Mouse (Mus musculus): ENCODE results near the gene Ifna4. TPM values are rescaled to one million over a fixed set of nuclear protein-coding genes. Genes with fewer than 3 reads are reported as not detected.

Ifna4 gene
- polyA plus RNA-seq, 1 experiment from 2014 or later = not detected

- no peaks in the 10 kb centered on the region for H3K27me3 ChIP-seq (replicated peaks; ENCODE audit: insufficient read depth, low read length)
- H3K4me1 ChIP-seq (ENCODE audit: insufficient read depth, low read depth, low read length) = no peaks in the 10 kb centered on the region
- H3K36me3 ChIP-seq (ENCODE audit: insufficient read depth, low read length) = no peaks in the 10 kb centered on the region
- no peaks in the 10 kb centered on the region for H3K9me3 ChIP-seq (ENCODE audit: low read length)
- peak; percentile 30 for DNase-seq (ENCODE audit: low spot score)
- no peak for TF ChIP-seq EP300 (IDR thresholded peaks at IDR 0.05)
- TF ChIP-seq CTCF (IDR thresholded peaks at IDR 0.05) = peak; percentile 57
- ATAC-seq = no peak
- no peak overlapping the region for H3K27ac ChIP-seq (ENCODE audit: low read length)
- 35% methylated on average over 3 of the region's 3 CpGs for WGBS
- H3K4me2 ChIP-seq (replicated peaks; ENCODE audit: low read depth, low read length) = no peak overlapping the region
- no peak overlapping the region for H3K4me3 ChIP-seq (ENCODE audit: low read depth, low read length)
- H3K9ac ChIP-seq (replicated peaks; ENCODE audit: low read depth) = no peak overlapping the region
Observed at GRCm38 (mm10) chr4:88838828-88839227, 2.8 kb upstream of the Ifna4 start.

GRCm38 (mm10) chr4:88840058-88840457 is 1.6 kb upstream of the Ifna4 start:
- DNase-seq (ENCODE audit: low spot score) = no peak
- Histone ChIP-seq H3K27me3 (replicated peaks; ENCODE audit: insufficient read depth, low read length) (no peaks in the 10 kb centered on the region), H3K4me3 (ENCODE audit: low read depth, low read length) (no peak overlapping the region), H3K9me3 (ENCODE audit: low read length) (no peaks in the 10 kb centered on the region), H3K36me3 (ENCODE audit: insufficient read depth, low read length) (no peaks in the 10 kb centered on the region), H3K4me2 (replicated peaks; ENCODE audit: low read depth, low read length) (no peak overlapping the region), H3K27ac (ENCODE audit: low read length) (no peak overlapping the region), H3K9ac (replicated peaks; ENCODE audit: low read depth) (no peak overlapping the region), H3K4me1 (ENCODE audit: insufficient read depth, low read depth, low read length) (no peaks in the 10 kb centered on the region)
- ATAC-seq = no peak
- no peak for TF ChIP-seq EP300 (IDR thresholded peaks at IDR 0.05)
- TF ChIP-seq CTCF (IDR thresholded peaks at IDR 0.05) = no peak
- 48% methylated on average over 3 of the region's 3 CpGs for WGBS

GRCm38 (mm10) chr4:88845334-88845733 is 3.7 kb downstream of the Ifna4 start:
- H3K9me3 ChIP-seq (ENCODE audit: low read length) = no peaks in the 10 kb centered on the region
- no peak overlapping the region for H3K27ac ChIP-seq (ENCODE audit: low read length)
- no peak for TF ChIP-seq EP300 (IDR thresholded peaks at IDR 0.05)
- TF ChIP-seq CTCF (IDR thresholded peaks at IDR 0.05) = peak; percentile 28; the same call in 1 of the 2 replicates
- no peak overlapping the region for H3K4me2 ChIP-seq (replicated peaks; ENCODE audit: low read depth, low read length)
- DNase-seq (ENCODE audit: low spot score) (no peak), ATAC-seq (no peak)
- no peak overlapping the region for H3K9ac ChIP-seq (replicated peaks; ENCODE audit: low read depth)
- H3K4me3 ChIP-seq (ENCODE audit: low read depth, low read length) = no peak overlapping the region
- 50% methylated on average over 2 of the region's 2 CpGs for WGBS
- H3K4me1 ChIP-seq (ENCODE audit: insufficient read depth, low read depth, low read length) = no peaks in the 10 kb centered on the region
- no peaks in the 10 kb centered on the region for H3K27me3 ChIP-seq (replicated peaks; ENCODE audit: insufficient read depth, low read length)
- no peaks in the 10 kb centered on the region for H3K36me3 ChIP-seq (ENCODE audit: insufficient read depth, low read length)

GRCm38 (mm10) chr4:88849698-88850097 is 8.0 kb downstream of the Ifna4 start, which contains the start of gene Ifna1:
Gene Ifna1 (plus strand): TSS chr4:88850087.
- H3K9me3 ChIP-seq (ENCODE audit: low read length) = no peaks in the 10 kb centered on the region
- WGBS = 71% methylated on average over 1 of the region's 1 CpGs
- no peak for ATAC-seq
- TF ChIP-seq EP300 (IDR thresholded peaks at IDR 0.05) (no peak), CTCF (IDR thresholded peaks at IDR 0.05) (no peak)
- H3K4me3 ChIP-seq (ENCODE audit: low read depth, low read length) = no peak within 1 kb of the TSS
- DNase-seq (ENCODE audit: low spot score) = no peak
- no peaks in the 10 kb centered on the region for H3K27me3 ChIP-seq (replicated peaks; ENCODE audit: insufficient read depth, low read length)
- H3K36me3 ChIP-seq (ENCODE audit: insufficient read depth, low read length) = no peaks in the 10 kb centered on the region
- H3K4me1 ChIP-seq (ENCODE audit: insufficient read depth, low read depth, low read length) = no peaks in the 10 kb centered on the region
- no peak within 1 kb of the TSS for H3K9ac ChIP-seq (replicated peaks; ENCODE audit: low read depth)
- no peak within 1 kb of the TSS for H3K4me2 ChIP-seq (replicated peaks; ENCODE audit: low read depth, low read length)
- H3K27ac ChIP-seq (ENCODE audit: low read length) = no peak within 1 kb of the TSS

GRCm38 (mm10) chr4:88851026-88851763 is 9.5 kb downstream of the Ifna4 start:
- Histone ChIP-seq H3K36me3 (ENCODE audit: insufficient read depth, low read length) (no peaks in the 10 kb centered on the region), H3K4me3 (ENCODE audit: low read depth, low read length) (no peak overlapping the region), H3K4me2 (replicated peaks; ENCODE audit: low read depth, low read length) (no peak overlapping the region), H3K27me3 (replicated peaks; ENCODE audit: insufficient read depth, low read length) (no peaks in the 10 kb centered on the region), H3K9ac (replicated peaks; ENCODE audit: low read depth) (no peak overlapping the region), H3K4me1 (ENCODE audit: insufficient read depth, low read depth, low read length) (no peaks in the 10 kb centered on the region), H3K9me3 (ENCODE audit: low read length) (no peaks in the 10 kb centered on the region), H3K27ac (ENCODE audit: low read length) (no peak overlapping the region)
- DNase-seq (ENCODE audit: low spot score) (no peak), ATAC-seq (no peak)
- TF ChIP-seq EP300 (IDR thresholded peaks at IDR 0.05) (no peak), CTCF (IDR thresholded peaks at IDR 0.05) (no peak)
- WGBS = 61% methylated on average over 4 of the region's 4 CpGs

- H3K9me3 ChIP-seq (ENCODE audit: low read length) = no peaks in the 10 kb centered on the region
- no peak overlapping the region for H3K4me2 ChIP-seq (replicated peaks; ENCODE audit: low read depth, low read length)
- no peak overlapping the region for H3K27ac ChIP-seq (ENCODE audit: low read length)
- no peak overlapping the region for H3K9ac ChIP-seq (replicated peaks; ENCODE audit: low read depth)
- TF ChIP-seq CTCF (IDR thresholded peaks at IDR 0.05) = no peak
- TF ChIP-seq EP300 (IDR thresholded peaks at IDR 0.05) = no peak
- H3K4me3 ChIP-seq (ENCODE audit: low read depth, low read length) = no peak overlapping the region
- no peaks in the 10 kb centered on the region for H3K36me3 ChIP-seq (ENCODE audit: insufficient read depth, low read length)
- no peaks in the 10 kb centered on the region for H3K27me3 ChIP-seq (replicated peaks; ENCODE audit: insufficient read depth, low read length)
- no peaks in the 10 kb centered on the region for H3K4me1 ChIP-seq (ENCODE audit: insufficient read depth, low read depth, low read length)
- no peak for DNase-seq (ENCODE audit: low spot score)
- ATAC-seq = no peak
Observed at GRCm38 (mm10) chr4:88859214-88859613, 17.6 kb downstream of the Ifna4 start.

Data from lung, postnatal 0 days (tissue).